Mouse (Mus musculus) bone marrow, adult 2 months (tissue): ENCODE results near the gene Thnsl1.

Experiments used
- CTCF ChIP-seq: fragments of 200-500 bp; IDR thresholded peaks from 2 replicates; pipeline ENCODE4 v1.5.1; 2011; ENCODE audit warnings: low read length, control low read depth; ENCODE audit not compliant: control insufficient read depth, insufficient read depth
- POLR2A ChIP-seq: fragments of 200-500 bp; IDR thresholded peaks from 2 replicates; pipeline ENCODE4 v1.6.1; 2011; ENCODE audit warnings: low read depth, mild to moderate bottlenecking, control low read depth, low read length, borderline replicate concordance; ENCODE audit not compliant: control insufficient read depth

DNA sequence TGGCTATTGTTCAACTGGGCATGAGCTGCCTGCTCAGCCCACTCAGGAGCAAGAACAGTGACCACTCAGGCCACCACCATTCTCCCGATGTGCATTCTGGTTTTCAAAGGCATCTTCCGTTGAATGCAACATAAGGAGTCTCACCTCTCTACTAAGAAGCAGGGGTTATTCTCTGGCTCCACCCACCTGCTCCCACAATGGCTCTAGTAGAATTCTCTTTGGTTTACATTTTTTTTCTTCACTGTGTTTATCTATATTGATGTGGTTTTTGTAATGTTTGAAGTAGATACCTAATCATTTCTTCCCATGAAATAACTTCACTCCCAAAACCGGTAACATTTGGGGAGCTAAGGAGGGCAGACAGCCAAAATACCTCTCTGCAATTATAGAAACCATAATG is 48.1 kb downstream of the Thnsl1 start:
- TF ChIP-seq CTCF (no peak), POLR2A (no peak)
